Mouse (Mus musculus): ENCODE measurements around the gene Mcm9.
A peak's percentile ranks its signal among the peaks of the same experiment; 100 is the strongest.
"Not testable (repeated sequence)": the region's sequence is repeated elsewhere in the genome, so short reads cannot be mapped to it uniquely, and the experiment has no call there.

The Mcm9 gene

DNA sequence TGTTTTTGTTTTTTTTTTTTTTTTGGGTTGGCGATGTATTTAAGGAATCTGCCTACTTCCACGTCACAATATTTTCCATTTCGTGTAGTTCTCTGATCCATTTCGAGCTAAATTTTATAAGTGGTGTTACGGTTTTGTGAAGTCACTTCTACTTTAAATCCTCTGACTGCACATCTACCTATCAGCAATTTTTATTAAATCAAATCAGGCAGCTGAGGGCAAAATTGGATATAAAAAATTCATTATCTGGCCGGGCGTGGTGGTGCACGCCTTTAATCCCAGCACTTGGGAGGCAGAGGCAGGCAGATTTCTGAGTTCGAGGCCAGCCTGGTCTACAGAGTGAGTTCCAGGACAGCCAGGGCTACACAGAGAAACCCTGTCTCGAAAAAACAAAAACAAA, at the start of gene Mcm9:
Gene Mcm9, minus strand, starts transcription at position 101 of the 400 bp plus-strand sequence.
- DNase-seq, result not testable (repeated sequence)

GRCm38 (mm10) chr10:53661788-53662187, 31.5 kb upstream of the Mcm9 start:
- no peak for DNase-seq

DNA sequence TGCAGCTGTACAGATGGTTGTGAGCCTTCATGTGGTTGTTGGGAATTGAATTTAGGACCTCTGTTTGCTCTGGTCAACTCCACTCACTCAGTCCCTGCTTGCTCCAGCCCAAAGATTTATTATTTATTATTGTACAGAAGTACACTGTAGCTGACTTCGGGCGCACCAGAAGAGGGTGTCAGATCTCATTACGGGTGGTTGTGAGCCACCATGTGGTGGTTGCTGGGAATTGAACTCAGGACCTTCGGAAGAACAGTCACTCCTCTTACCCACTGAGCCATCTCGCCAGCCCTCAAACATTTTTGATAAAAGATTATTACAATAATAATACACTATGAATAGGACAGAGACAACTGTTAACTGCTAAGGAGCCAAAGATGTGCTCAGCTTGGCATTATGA, 24.0 kb upstream of the Mcm9 start:
- not testable (repeated sequence) for DNase-seq

- DNase-seq, result no peak
These were observed 20.4 kb upstream of the Mcm9 start for GRCm38 (mm10) chr10:53650683-53651082.

DNA sequence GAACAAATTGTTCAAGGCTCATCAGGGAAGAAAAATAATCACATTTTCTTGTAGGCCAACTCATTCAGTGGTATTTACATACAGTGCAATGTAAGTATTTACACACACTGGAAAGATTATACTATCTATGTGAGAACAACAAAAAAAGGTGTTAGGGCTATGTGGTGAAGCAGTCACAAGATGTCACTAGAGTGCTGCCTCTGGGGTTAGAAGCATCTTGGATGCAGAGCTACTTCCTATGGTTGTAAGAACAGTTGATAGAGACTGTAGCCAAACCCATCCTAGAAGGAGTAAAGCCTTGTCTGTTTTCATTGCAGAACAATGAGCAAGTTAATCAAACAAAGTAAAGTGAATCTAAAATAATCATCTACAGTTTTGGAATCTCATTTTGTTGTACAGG, 11.3 kb upstream of the Mcm9 start:
- peak in 1 of 2 experiments; percentile 27 for DNase-seq

DNA sequence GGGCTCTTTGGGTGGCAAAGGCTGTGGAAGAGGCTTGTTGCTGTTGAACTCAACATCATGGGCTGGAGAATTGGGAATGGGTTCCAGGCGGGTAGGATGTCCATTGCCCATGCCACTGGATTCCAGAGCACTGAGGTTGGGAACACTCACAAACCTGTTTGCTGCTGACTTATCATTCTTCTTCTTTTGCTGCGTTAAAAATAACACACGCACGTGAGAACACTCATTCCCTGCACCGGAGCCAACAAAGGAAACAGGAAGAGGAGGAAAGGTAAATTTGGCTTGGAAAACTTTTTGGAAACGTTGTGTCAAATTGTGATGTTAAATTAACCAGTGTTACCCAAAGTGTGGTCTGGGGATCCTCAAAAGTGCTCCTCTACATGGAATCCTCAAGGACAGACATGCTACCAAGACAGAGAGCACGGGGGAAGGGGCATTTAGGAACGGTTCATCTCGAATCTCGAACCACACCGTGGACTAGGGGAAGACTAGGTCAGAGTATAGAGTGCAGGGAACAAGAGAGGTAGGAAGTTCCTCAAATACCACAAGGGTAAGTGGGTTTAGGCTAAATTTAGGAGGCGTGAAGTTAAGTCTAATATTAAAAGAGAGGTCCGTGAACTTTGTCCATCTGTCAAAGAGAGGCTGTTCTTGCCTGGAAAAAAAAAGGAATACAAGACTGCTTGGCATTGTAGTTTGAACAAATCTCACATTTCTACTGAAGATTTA, 5.2 kb upstream of the Mcm9 start:
- no peak for DNase-seq

DNA sequence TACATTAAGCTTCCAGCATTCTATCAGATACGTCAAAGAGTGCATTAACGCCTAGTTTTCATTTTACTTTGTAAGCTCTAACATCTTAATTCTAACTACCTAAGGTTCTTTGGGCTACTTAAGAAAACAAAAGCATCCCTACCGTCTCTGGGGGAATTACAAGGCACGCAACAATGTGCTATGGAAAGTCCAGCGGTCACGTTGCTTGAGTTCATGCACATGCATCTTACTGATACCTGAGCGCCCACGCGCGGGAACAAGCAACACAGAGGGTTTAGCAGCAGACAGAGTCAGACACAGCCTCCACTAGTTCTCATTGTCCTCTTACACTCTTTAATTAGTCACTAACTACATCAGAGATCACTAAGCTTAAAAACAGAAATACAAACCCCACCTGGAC, 3.9 kb upstream of the Mcm9 start:
- DNase-seq, result no peak

DNA sequence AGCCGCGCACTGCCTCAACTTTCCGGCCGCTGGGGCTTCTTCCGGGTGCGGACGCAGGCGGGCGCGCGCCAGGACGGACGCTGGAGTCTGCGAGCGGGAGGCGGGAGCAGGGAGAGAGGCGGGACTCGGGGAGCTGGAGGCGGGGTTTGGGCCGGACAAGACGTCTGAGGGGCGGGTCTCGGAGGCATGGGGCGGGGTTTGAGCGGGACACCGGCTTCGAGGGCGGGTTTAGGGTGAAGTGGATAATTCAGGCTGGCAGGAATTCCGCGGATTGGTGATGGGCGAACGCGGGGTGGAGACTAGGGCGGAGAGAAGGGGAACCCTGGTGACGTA, 355 bp downstream of the Mcm9 start:
- DNase-seq, result peak; percentile 97 to 98

DNA sequence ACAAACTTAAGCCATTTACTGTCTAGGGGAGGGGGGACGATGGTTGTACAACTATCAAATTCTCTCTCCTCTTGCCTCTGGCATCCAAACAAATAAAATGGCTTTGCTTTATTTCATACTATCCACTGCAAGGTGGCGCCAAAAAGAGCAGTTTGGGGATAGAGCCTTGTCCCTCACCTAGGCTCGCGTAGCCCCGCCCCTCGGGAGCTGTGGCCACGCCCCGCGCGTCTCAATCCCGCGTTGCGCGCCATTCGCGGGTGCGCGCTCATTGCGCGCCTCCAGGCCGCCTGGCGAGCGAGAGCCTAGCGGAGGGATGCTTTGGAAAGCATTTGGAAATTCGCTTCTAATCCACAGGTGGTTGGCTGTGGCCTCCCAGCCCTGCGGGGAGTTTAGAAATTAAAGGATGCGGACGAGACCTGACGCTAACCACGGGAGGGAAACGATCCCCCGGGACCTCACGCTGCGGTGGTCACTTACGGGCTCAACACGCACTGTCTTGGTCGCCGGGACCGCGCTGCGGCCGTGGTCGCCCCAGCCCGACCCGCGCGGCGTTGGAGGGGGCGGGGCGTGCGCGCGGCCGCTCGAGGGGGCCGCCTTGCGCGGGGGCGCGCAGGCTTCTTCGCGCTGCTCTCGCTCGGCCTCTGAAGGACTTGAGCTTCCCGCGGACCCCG, 857 bp downstream of the Mcm9 start:
- DNase-seq, result peak; percentile 92 to 93

GRCm38 (mm10) chr10:53615850-53616616, 14.2 kb downstream of the Mcm9 start:
- DNase-seq, result no peak

DNA sequence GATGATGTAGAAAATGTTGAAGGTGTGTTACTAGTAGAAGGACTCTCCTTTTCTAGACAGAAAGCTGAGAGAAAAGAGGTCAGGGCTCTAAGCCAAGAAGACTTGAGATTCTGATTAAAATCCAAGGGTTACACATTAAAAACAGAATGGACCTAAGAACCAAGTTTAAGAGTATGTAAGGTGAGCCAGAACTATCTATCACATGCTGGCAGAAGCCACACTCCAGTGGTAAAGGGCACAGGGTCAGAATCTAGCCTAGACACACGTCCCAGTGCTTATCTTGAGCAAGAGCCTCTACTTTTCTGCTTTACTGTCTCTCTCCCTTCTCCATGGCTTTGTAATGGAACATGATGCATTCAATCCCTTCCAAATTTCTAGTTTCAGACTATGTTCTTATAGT, 16.3 kb downstream of the Mcm9 start:
- DNase-seq, result no peak

DNA sequence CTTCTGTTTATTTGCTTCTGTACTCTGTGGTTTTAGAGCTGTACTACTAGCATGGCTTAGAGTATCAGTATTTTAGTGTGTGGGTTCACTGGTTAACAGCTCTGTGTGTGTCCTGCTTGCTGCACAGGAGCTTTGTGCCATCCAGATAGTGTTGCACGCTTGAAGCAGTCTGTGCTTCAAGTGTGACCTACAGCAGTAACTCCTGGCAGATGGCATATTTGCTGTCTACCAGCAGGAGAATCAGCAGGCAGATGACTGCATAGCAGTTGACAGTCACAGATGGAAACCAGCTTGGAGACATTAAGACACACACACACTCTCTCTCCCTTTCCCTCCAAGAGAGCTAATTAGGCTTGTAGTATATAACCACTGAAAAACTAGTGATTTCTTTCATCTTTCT, 18.1 kb downstream of the Mcm9 start:
- DNase-seq, result no peak

- no peak for DNase-seq
These were observed 22.0 kb downstream of the Mcm9 start for GRCm38 (mm10) chr10:53608274-53608673.

DNA sequence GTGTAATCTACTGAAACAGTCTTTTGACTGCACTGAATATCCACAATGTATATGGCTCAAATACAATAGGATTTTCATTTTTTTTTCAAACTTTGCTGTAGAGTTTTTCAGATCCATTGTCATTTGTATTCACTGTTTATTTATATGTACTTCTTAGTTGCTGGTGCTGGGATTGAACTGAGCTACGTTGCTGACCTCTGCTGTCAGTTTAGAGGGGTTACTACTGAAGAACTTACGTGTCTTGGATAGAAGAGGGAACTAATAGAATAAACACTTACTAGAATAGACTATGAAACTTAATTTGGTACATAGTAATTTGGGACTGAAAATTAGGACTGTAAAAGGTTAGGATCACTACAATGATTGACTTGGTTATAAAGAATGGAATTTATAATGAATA, 24.9 kb downstream of the Mcm9 start:
- DNase-seq, result no peak

DNA sequence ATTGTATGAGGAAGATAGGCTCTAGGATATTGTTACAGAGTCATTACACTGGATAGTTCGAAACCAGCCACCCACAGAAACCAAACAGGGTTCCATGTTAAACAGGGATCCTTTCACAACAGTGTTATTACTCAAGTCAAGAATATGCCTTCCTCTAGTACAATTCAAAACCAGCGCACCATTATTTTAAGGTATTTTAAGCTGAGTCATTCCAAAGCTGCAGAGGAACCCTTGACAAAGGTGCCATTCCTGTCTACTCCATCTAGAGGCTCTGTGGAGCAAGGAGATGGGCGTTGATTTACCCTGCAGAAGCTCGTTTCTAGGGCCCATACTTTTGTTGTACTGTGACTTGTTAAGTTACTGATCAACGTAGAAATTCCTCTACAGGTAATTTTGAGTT, 31.4 kb downstream of the Mcm9 start:
- no peak for DNase-seq

DNA sequence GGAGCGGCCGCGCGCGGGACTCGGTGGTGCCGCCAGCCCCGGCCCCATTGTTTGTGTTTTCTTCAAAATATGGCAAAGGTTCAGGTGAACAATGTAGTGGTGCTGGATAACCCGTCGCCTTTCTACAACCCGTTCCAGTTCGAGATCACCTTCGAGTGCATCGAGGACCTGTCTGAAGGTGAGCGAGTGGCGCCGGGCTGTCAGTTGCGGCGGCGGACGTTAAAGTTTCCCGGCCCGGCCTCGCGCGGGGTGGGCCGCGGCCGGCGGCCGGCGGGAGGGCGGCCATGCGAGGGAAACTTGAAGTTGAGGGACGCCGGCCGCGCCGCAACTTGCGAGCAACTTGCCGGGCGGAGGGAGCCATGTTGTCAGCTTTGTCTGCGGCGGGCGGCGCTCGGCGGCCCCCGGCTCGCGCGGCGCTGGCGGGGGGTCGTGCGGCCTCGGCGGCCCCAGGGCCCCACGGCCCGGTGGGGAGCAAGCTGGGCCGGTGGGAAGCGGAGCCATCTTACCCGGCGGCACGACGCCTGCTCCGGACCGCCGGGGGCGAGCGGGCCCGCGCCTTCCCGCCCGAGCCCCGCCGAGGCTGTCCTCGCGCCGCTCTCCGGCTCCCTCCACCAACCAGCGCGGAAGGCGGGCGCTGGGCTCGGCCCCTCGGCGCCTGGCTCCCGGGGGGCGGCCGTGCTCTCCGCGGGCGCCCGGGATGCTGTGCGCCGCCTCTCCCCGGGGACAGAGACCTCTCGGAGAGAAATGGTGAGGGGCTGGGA, 32.9 kb downstream of the Mcm9 start:
- DNase-seq, result peak; percentile 62 to 72

DNA sequence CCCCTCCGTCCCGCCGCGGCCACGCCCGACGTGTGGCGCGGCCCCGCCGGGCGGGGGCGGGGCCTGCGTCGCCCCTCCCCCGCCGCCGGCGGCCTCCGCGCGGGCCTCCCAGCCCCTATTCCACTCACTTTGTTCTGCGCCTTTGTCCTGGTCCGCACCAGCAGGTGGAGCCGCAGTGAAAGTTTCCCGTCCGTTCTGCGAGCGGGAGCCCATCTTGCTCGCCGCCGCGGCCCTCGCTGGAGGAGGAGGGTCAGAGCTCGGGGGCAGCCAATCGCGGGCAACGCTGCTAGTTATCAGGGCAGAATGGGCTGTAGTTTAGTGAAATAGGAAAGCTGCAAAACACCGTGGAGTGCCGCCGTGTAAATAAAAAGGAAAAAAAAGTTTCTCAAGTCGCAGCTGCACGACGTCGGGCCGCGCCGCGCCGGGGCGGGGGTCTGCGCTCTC, 33.5 kb downstream of the Mcm9 start, which contains the start of gene Asf1a:
Gene Asf1a, plus strand, starts transcription at position 81 of the 444 bp plus-strand sequence.
- DNase-seq, result peak; percentile 98 to 99

GRCm38 (mm10) chr10:53595744-53596676, 34.2 kb downstream of the Mcm9 start:
- peak in 1 of 2 experiments; percentile 9 for DNase-seq

DNA sequence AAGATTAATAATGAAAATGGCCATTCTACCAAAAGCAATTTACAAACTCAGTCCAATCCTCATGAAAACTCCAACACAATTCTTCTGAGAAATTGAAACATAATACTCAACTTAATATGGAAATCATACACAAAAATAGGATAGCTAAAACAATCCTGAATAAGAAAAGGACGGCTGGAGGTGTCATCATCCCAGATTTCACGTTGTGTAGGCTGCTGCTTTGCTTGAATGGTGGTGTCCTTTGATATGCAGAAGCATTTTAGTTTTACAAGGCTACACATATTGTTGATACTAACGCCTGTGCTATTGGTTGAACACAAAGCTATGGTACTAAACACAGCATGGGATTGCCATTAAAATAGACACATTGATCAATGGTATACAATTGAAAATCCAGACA, 44.5 kb downstream of the Mcm9 start:
- no peak for DNase-seq

DNA sequence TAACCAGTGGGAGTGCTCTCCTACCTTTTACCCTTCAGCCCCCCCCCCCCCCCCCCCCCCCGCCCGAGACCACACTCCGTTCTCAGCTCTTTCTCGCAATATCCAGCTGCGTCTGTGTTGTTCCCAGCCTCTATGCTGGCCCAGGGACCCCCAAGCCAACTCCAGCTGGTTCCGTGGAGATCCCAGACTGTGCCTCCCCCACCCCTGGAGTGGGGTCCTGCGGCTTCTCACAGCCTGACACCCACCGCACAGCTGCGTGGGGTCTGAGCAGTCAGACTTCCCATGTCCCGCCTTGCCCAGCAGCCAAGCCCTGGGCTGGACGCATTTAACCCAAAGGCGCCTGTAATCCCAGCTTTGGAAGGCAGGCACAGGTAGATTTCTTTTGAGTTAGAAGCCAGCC, 49.2 kb downstream of the Mcm9 start:
- DNase-seq, result peak in 1 of 2 experiments; percentile 20

GRCm38 (mm10) chr10:53580621-53581081, 49.6 kb downstream of the Mcm9 start:
- DNase-seq, result peak; percentile 63 to 76

GRCm38 (mm10) chr10:53580137-53580536, 50.1 kb downstream of the Mcm9 start:
- no peak for DNase-seq

All from lung, postnatal 4 days (tissue).